Mouse (Mus musculus) myocyte (in vitro differentiated cells): Measurements from ENCODE around the gene Bckdha. TPM values are rescaled to one million over a fixed set of nuclear protein-coding genes. Genes with fewer than 3 reads are reported as not detected.

Source experiments
- H3K27me3 ChIP-seq: one replicate; pipeline ENCODE4 v1.6.1; 2011; ENCODE audit not compliant: control insufficient read depth, insufficient read depth, insufficient read length
- H3K36me3 ChIP-seq: one replicate; pipeline ENCODE4 v1.6.1; 2011; ENCODE audit not compliant: control insufficient read depth, insufficient read depth
- H3K4me2 ChIP-seq: one replicate; pipeline ENCODE4 v1.6.1; 2011; ENCODE audit warnings: low read depth, control low read depth
- H3K4me3 ChIP-seq: one replicate; pipeline ENCODE4 v1.5.1; 2011; ENCODE audit warnings: mild to moderate bottlenecking, control low read depth, moderate library complexity
- H3K79me2 ChIP-seq: one replicate; pipeline ENCODE4 v1.6.1; 2011; ENCODE audit not compliant: control insufficient read depth, insufficient read depth
- H3ac ChIP-seq: one replicate; pipeline ENCODE4 v1.6.1; 2011; ENCODE audit not compliant: control insufficient read depth, insufficient read length
- CEBPB ChIP-seq: IDR thresholded peaks from 2 replicates; pipeline ENCODE4 v1.6.1; 2011; ENCODE audit warnings: mild to moderate bottlenecking, moderate library complexity; ENCODE audit not compliant: poor library complexity, insufficient read depth, severe bottlenecking
- E2F4 ChIP-seq: IDR thresholded peaks from one replicate; pipeline ENCODE4 v1.6.1; 2011; ENCODE audit warnings: mild to moderate bottlenecking, control low read depth, moderate library complexity; ENCODE audit not compliant: insufficient read depth
- MAX ChIP-seq: IDR thresholded peaks from one replicate; pipeline ENCODE4 v1.6.1; 2011; ENCODE audit warnings: low read depth, mild to moderate bottlenecking, control low read depth
- MYOD1 ChIP-seq, 3 experiments: IDR thresholded peaks; one replicate each; pipeline ENCODE4 v1.6.1; 2011; ENCODE audit warnings: control low read depth in 2 of 3, low read depth in 2 of 3, mild to moderate bottlenecking in 2 of 3, moderate library complexity in 1 of 3; ENCODE audit not compliant: insufficient read length in 2 of 3, control insufficient read depth in 1 of 3
- MYOG ChIP-seq, 3 experiments: IDR thresholded peaks; one replicate each; pipeline ENCODE4 v1.6.1; 2011; ENCODE audit warnings: control low read depth in 2 of 3, low read depth in 2 of 3, mild to moderate bottlenecking in 2 of 3; ENCODE audit not compliant: insufficient read length in 2 of 3, control insufficient read depth in 1 of 3, insufficient read depth in 1 of 3
- POLR2A ChIP-seq: IDR thresholded peaks from one replicate; pipeline ENCODE4 v1.6.1; 2011; ENCODE audit warnings: low read depth, mild to moderate bottlenecking, control low read depth, moderate library complexity; ENCODE audit not compliant: insufficient read length
- POLR2AphosphoS2 ChIP-seq: IDR thresholded peaks from one replicate; pipeline ENCODE4 v1.6.1; 2011; ENCODE audit warnings: low read depth, control low read depth; ENCODE audit not compliant: insufficient read length
- REST ChIP-seq: IDR thresholded peaks from one replicate; pipeline ENCODE4 v1.6.1; 2011; ENCODE audit warnings: mild to moderate bottlenecking, control low read depth, moderate library complexity; ENCODE audit not compliant: insufficient read depth, insufficient read length
- SRF ChIP-seq: IDR thresholded peaks from one replicate; pipeline ENCODE4 v1.6.1; 2011; ENCODE audit warnings: low read depth; ENCODE audit not compliant: control insufficient read depth, insufficient read length
- TCF12 ChIP-seq: IDR thresholded peaks from one replicate; pipeline ENCODE4 v1.6.1; 2011; ENCODE audit warnings: mild to moderate bottlenecking, control low read depth; ENCODE audit not compliant: poor library complexity, insufficient read depth, severe bottlenecking
- TCF3 ChIP-seq: IDR thresholded peaks from one replicate; pipeline ENCODE4 v1.6.1; 2011; ENCODE audit warnings: low read depth, control low read depth; ENCODE audit not compliant: insufficient read length
- USF1 ChIP-seq: IDR thresholded peaks from one replicate; pipeline ENCODE4 v1.6.1; 2011; ENCODE audit warnings: low read depth, mild to moderate bottlenecking, control low read depth, moderate library complexity
- polyA plus RNA-seq: library from polyadenylated mRNA; unstranded; fragments of >200 nt; fragmentation: generic; extraction: Trizol; gene quantifications from one replicate; pipeline ENCODE4 v1.2.1, GENCODE M21; 2012; ENCODE audit warnings: missing spikeins

Bckdha gene
- polyA plus RNA-seq, 1 experiment = 54.9 TPM

- H3K79me2 ChIP-seq = no peaks in the 10 kb centered on the region
- peaks cover 19% of the 10 kb centered on the region for H3K36me3 ChIP-seq
- no peak overlapping the region for H3ac ChIP-seq
- no peak overlapping the region for H3K4me2 ChIP-seq
- no peaks in the 10 kb centered on the region for H3K27me3 ChIP-seq
- no peak overlapping the region for H3K4me3 ChIP-seq
- TF ChIP-seq POLR2A (no peak), USF1 (no peak), CEBPB (no peak), SRF (no peak), MYOG (IDR thresholded peaks at IDR 0.05; ENCODE audit: control insufficient read depth in 1 of 3, insufficient read depth in 1 of 3, insufficient read length in 2 of 3, low read depth in 2 of 3) (no peak), TCF3 (no peak), MAX (no peak), MYOD1 (IDR thresholded peaks at IDR 0.05; ENCODE audit: control insufficient read depth in 1 of 3, insufficient read length in 2 of 3, low read depth in 2 of 3) (no peak), POLR2AphosphoS2 (no peak), E2F4 (no peak), TCF12 (no peak), REST (no peak)
These were observed 46.1 kb upstream of the Bckdha start for GRCm38 (mm10) chr7:25704716-25705364.

GRCm38 (mm10) chr7:25703793-25704494 lies 45.2 kb upstream of the Bckdha start:
- H3ac ChIP-seq = no peak overlapping the region
- H3K4me2 ChIP-seq = no peak overlapping the region
- H3K36me3 ChIP-seq = peaks cover 19% of the 10 kb centered on the region
- no peak overlapping the region for H3K4me3 ChIP-seq
- no peaks in the 10 kb centered on the region for H3K79me2 ChIP-seq
- TF ChIP-seq REST (no peak), MYOG (IDR thresholded peaks at IDR 0.05; ENCODE audit: control insufficient read depth in 1 of 3, insufficient read depth in 1 of 3, insufficient read length in 2 of 3, low read depth in 2 of 3) (no peak), POLR2AphosphoS2 (no peak), CEBPB (no peak), SRF (no peak), TCF3 (no peak), E2F4 (no peak), POLR2A (no peak), TCF12 (no peak), MYOD1 (IDR thresholded peaks at IDR 0.05; ENCODE audit: control insufficient read depth in 1 of 3, insufficient read length in 2 of 3, low read depth in 2 of 3) (no peak), USF1 (no peak), MAX (no peak)
- H3K27me3 ChIP-seq = no peaks in the 10 kb centered on the region

- H3K36me3 ChIP-seq = peaks cover 24% of the 10 kb centered on the region
- H3ac ChIP-seq = no peak overlapping the region
- no peak overlapping the region for H3K4me2 ChIP-seq
- no peaks in the 10 kb centered on the region for H3K79me2 ChIP-seq
- TF ChIP-seq TCF3 (no peak), POLR2AphosphoS2 (no peak)
- H3K4me3 ChIP-seq = no peak overlapping the region
- no peaks in the 10 kb centered on the region for H3K27me3 ChIP-seq
These were observed 43.6 kb upstream of the Bckdha start for GRCm38 (mm10) chr7:25702350-25702749.

- H3K4me2 ChIP-seq = no peak overlapping the region
- H3ac ChIP-seq = no peak overlapping the region
- no peaks in the 10 kb centered on the region for H3K27me3 ChIP-seq
- no peak overlapping the region for H3K4me3 ChIP-seq
- H3K79me2 ChIP-seq = no peaks in the 10 kb centered on the region
- H3K36me3 ChIP-seq = peaks cover 27% of the 10 kb centered on the region
- TF ChIP-seq USF1 (no peak), MAX (no peak)
These were observed 42.0 kb upstream of the Bckdha start for GRCm38 (mm10) chr7:25700732-25701131.

GRCm38 (mm10) chr7:25699851-25700250 lies 41.1 kb upstream of the Bckdha start:
- Histone ChIP-seq H3K36me3 (peaks cover 32% of the 10 kb centered on the region), H3ac (no peak overlapping the region)

More at GRCm38 (mm10) chr7:25699851-25700250, 41.1 kb upstream of the Bckdha start:
- TF ChIP-seq TCF3 (no peak), REST (no peak), MYOD1 (IDR thresholded peaks at IDR 0.05; ENCODE audit: control insufficient read depth in 1 of 3, insufficient read length in 2 of 3, low read depth in 2 of 3) (no peak)
- Histone ChIP-seq H3K4me3 (no peak overlapping the region), H3K4me2 (no peak overlapping the region), H3K27me3 (no peaks in the 10 kb centered on the region), H3K79me2 (no peaks in the 10 kb centered on the region)
